Mouse (Mus musculus) left cerebral cortex, postnatal 36 days (tissue): ENCODE results near the gene Cyp2j8. TPM values are rescaled to one million over a fixed set of nuclear protein-coding genes. Genes with fewer than 3 reads are reported as not detected.
"Not testable (repeated sequence)": the region's sequence is repeated elsewhere in the genome, so short reads cannot be mapped to it uniquely, and the experiment has no call there.

Experiments
- DNase-seq, 2 experiments: peaks; one replicate each; pipeline ENCODE4 v3.0.0; 2021 to 2022; ENCODE audit warnings: low spot score in 2 of 2, mixed read lengths in 1 of 2
- intact Hi-C: fragments of 180-260 bp; cut with DNase I; formaldehyde crosslinking; loops from one replicate; pipeline ENCODE4 v1.15.1; 2025
- total RNA-seq, 2 experiments: library from RNA; stranded (reverse); gene quantifications; 2 replicates each; pipeline ENCODE4 v1.2.3; 2021

Gene Cyp2j8
- not detected for total RNA-seq

DNA sequence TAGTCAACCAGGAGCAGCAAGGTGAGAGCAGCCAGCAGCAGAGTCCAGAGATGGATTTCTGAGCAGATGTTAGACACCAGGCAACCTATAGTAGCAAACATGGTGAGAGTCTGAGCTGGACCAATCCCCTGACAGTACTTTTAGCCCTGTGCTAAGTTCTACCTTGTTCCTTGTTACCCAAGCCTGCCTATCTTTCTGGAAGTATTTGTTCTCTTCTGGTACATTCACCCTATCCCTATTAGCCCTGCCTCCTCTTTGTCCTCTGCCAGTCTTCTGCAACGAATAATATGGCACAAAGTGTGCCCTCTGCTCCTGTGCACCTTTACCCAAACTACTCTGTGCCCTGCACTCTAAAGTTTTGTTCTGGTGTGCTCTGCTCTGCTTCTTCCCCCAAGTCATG, at the start of gene Cyp2j8:
Gene Cyp2j8, minus strand, starts transcription at position 101 of the 400 bp plus-strand sequence.
- no peak for DNase-seq
- intact Hi-C loops = no loop called here

DNA sequence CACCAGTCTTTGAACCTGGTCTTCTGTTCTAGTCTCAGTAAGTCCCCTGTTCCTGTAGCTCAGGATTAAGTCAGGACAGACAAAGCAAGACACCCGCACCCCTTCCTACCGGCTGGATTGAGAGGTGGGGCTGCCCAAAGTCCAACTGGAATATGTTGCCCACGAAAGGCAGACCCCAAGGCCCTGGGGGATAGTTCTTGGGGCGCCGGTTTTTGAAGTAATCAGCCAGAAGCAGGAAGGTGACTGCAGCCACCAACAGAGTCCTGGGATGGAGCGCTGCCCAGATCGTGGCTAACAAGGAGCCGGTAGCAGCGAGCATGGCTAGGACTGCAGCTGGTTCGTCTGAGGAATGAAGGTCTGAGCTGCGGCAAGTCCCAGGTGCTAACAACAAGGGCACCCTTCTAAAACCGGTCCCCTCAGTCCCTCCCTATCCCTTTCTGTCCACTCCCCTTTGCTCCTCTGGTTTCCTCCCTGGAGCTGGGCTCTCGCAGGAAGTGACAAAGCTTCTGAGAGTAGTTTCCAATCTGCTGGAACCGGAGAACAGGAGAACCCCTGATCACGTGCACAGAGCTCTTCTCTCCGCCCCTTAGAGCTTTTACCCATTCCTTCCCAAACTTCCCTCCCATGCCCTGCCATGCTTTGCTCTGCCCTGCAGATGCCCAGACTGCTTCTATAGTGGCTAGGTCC, 46.1 kb upstream of the Cyp2j8 start, which contains the start of gene Cyp2j6:
Gene Cyp2j6, minus strand, starts transcription at position 529 of the 687 bp plus-strand sequence.
- intact Hi-C loops = no loop called here
- DNase-seq = peak; percentile 37 to 49

DNA sequence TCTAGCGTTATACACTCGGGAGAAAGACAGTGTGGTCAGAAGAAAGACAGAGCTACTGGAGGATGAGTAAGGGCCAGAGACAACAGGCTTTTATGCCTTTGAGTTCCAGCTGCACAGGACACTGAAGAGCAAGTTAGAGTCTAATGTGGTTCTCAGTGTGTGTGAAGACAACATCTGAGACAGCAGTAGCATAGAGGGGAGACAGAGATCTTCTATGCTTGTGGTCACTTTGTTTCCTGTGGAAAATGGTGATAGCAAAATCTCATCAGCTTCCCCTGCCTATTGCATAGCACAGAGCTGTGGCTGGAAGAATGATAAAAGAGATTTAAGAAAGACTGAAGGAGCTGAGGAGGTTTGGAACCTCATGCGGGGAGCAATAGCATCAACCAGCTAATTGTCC, 44.4 kb upstream of the Cyp2j8 start:
- no peak for DNase-seq
- intact Hi-C loops = no loop called here

DNA sequence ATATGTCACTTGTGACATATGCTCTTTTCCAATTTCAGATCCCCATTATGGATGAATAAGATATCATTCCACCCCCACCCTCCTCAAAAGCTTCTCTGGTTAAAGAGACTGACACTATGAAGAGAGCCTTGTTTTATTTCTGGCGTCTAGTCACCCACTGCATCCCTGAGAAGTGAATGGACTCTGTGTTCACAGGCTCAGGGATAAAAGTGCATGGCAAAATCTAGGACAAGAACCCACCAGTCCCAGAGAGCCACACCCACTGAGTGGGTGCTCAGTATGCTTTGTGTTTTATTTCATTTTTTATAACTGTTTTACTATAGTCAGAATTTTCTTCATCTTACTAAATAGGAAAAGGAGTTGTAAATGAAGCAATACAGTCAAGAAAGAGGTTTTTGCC, 38.8 kb upstream of the Cyp2j8 start:
- DNase-seq = peak; percentile 24 to 43
- intact Hi-C loops = no loop called here

DNA sequence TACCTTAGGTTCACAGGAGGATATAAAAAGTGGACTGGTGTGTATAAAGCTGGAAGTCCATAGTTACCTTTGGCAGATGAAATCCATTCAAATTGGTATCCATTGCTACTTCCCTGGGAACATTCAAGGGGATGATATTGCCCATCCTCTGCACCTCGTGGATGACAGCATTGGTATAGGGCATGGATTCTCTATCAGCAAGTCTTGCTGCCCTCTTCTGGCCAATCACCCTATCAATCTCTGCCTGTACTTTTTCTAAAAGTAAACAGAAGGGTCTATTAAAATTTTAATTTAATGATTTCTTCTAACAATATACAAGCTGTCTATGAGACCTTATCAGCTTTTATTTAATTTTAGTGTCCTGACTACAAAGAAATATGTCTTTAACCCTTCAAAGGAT, 18.6 kb upstream of the Cyp2j8 start:
- DNase-seq = no peak
- intact Hi-C loops = loop anchor here (10.0 kb wide), 1 partner anchor 251 kb away; no protein-coding TSS in a partner anchor

DNA sequence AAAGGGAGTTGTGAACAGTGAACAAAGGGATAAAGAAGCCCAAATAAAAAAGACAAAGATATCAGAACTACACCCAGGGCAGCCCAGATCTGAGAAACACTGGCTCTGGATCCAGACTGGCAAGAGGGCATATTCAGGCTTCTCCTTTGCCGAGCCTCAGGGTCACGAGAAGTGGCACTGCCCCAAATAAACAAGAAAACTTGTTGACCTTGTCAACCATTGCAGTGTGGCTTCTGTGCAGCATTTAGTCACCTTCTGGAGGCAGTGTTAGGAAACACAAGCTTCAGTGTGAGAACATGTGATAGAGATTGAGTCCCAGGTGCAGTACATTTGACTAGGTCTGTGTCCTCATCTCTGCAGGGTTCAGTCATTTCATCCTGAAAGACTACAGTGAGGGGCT, 15.1 kb upstream of the Cyp2j8 start:
- intact Hi-C loops = loop anchor here (10.0 kb wide), 1 partner anchor 247 kb away; no protein-coding TSS in a partner anchor
- no peak for DNase-seq

DNA sequence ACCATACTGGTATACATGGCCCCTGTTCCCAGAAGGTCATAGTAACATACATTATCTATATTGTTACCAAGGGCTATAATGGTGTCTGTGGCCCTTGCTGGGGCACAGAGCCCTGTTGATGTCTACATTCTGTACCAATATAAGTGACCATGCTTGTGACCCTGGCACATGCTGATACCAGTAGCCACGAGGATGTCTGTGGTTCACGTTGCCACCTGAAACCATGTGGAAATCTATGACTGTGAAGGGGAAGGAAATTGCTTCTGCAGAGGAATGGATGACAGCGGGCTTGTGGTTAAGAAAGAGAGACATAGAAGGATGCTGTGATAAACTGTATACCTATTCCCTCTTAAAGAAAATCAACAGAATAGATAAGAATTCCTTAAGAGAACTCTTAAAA, 2.9 kb upstream of the Cyp2j8 start:
- no peak for DNase-seq
- intact Hi-C loops = no loop called here

DNA sequence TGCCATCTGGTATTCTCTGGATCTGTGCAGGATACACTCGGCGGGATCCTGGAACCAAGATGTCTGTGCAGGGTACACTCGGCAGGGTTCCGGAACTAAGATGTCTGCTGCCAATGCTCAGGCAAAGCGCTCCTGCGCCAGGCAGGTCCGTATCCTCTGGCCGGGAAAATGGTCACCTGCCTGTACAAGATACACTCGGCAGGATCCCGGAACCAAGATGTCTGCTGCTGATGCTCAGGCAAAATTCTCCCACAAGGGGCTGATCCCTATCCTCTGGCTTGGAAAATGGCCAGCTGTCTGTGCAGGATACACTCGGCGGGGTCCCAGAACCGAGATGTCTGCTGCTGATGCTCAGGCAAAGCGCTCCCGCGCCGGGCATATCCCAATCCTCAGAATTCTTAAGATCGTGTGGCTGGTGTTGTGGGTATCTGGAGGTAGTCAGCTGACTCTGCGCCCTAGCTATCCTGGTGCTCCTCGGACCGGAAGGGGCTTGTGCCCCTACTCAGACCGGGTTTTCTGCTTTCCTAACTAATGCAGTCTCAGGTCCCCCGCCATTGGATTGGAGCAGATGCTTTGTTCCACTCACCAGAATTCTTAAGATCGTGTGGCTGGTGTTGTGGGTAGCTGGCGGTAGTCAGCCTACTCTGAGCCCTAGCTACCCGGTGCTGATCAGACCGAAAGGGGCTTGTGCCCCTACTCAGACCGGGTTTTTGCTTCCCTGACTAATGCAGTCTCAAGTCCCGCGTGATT, 43.7 kb downstream of the Cyp2j8 start:
- intact Hi-C loops, DNase-seq: not testable (repeated sequence)

Other genes with a start within 250 kb of the Cyp2j8 start
- gene Cyp2j11, start 158.7 kb downstream of the Cyp2j8 start, total RNA-seq = not detected
- 10 to 100 TPM; 14.5 to 15.2 TPM for gene Cyp2j6, start 46.3 kb upstream of the Cyp2j8 start, total RNA-seq
- 10 to 100 TPM; 25.6 to 27.9 TPM for gene Cyp2j9, start 84.2 kb upstream of the Cyp2j8 start, total RNA-seq
- not detected for gene Cyp2j5, start 156.8 kb upstream of the Cyp2j8 start, total RNA-seq